Mouse (Mus musculus): ENCODE results near the gene Cdon.

The Cdon gene

DNA sequence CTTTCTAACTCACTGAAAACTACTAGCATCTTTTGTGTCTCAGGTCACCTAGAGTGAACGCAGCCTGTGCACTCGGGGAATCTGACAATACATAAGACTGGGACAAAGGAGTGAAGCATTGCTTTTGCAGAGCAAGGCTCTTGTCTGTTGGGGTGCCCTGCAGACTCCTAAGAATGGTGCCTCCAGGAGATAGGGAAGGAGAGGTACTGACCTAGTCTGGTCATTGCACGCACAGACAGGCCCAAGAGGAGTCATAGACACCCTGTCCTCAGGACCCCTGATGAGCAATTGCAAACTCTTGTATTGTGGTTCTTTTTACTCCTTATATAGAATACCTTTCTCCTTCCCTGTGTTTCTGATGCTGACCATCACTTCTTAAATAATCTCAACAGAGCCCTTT is 13.4 kb downstream of the Cdon start:
- in situ Hi-C loops (cut with MboI, MseI), result no loop called here

DNA sequence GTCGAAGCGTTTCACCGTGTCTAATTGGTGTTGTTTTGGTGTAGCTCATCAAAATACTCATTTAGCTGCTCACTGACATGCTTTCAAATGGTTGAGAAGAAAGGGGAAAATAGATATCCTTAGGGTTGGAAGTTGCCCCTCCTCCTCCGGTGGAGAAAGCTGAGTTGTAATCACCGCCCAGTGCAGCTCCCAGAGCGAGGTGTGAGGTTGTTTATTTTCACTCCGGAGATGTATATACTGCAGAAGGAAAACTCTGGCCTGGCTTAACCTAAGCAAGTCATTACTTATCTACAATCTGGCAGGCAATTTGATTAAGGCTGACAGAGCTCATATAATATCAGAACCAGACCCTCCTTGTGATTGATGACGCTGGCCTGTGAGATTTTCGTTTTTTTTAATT is 14.6 kb downstream of the Cdon start:
- in situ Hi-C loops (cut with MboI, MseI), result no loop called here

GRCm38 (mm10) chr9:35438286-35439061 is 17.5 kb downstream of the Cdon start:
- in situ Hi-C loops (cut with MboI, MseI), result no loop called here

DNA sequence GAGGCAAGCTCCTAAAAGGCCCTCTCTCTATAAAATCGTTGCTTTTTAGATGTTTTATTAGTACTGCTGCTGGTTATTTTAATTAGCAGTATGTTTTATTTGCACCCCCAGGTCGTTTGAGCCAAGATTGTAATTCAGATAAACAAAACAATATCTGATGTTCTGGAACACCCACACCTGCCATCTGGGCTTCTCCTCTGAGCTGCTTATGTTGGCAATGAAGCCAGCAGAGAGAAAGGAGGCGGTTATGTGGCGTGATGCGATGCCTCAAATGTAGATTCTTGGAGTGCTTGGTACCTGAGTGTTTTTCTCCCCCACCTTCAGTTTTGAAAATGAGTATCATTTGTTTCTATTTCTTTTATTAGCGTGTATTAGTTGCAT is 18.1 kb downstream of the Cdon start:
- in situ Hi-C loops (cut with MboI, MseI), result no loop called here

DNA sequence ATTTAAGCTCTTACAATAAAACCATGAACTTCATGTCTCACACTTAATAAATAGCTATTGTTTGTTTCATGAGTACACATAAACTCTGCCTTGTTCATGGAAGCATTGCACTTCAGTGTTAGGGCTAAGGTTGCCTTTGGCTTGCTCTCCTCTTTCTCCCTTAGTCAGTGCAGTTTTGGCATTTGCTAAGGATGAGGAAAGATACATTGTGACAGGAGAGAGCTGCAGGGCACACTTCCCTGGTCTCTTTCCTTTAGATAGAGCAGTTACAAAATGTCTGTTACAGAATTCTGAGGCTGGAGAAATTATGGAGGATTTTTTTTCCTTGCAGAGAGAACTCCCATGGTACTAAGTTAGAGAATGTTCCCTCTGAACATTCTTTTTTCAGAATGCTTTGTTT is 18.8 kb downstream of the Cdon start:
- in situ Hi-C loops (cut with MboI, MseI), result no loop called here

- in situ Hi-C loops (cut with MboI, MseI), result no loop called here
Measured at GRCm38 (mm10) chr9:35442476-35442875, 21.5 kb downstream of the Cdon start.

GRCm38 (mm10) chr9:35443618-35444511 is 22.9 kb downstream of the Cdon start:
- in situ Hi-C loops (cut with MboI, MseI), result no loop called here

GRCm38 (mm10) chr9:35444512-35444886 is 23.6 kb downstream of the Cdon start:
- in situ Hi-C loops (cut with MboI, MseI), result no loop called here

DNA sequence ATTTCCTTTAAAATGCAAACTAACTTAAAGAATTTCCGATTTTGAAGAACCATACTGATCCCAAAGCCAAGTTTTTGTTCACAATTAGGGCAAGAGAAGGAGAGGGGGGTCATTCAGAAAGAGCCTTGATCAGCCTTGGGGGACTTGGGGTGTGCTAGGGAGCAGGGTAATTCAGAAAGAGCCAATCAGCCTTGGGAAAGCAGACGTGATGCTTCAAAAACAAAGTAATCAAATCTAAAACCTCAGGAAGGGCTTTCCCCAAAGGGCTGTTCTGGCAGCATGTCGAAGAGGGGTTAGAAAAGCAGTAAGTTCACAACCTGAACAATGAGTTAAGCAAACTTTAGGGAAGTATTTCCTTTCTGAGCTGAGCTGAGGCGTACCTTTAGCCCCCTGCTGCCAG is 26.0 kb downstream of the Cdon start:
- in situ Hi-C loops (cut with MboI, MseI), result no loop called here

DNA sequence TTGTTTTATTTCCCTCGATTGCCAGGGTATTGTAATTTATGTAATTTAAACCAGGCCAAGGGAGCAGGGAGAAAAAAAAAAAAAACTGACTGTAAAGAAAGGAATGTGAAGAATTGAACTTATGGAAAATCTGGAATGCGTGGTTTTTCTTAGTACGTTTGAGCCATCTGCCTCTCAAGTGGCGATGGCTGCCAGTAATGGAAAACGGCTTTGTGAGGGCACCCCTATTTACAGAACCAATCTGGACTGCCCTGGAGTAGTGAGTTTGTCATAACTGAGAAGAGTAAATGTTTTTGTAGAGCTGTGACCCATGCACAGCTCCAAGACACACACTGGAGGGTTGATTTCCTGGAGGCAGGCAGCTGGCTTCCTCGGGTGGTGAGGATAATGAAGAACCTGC is 32.4 kb downstream of the Cdon start:
- in situ Hi-C loops (cut with MboI, MseI), result no loop called here

- in situ Hi-C loops (cut with MboI, MseI), result no loop called here
Measured at GRCm38 (mm10) chr9:35459594-35459993, 38.7 kb downstream of the Cdon start.

GRCm38 (mm10) chr9:35467264-35467817 is 46.4 kb downstream of the Cdon start:
- in situ Hi-C loops (cut with MboI, MseI), result loop anchor here in 1 of 2 experiments (5.0 kb wide), 1 partner anchor 40 kb away; no protein-coding TSS in a partner anchor

DNA sequence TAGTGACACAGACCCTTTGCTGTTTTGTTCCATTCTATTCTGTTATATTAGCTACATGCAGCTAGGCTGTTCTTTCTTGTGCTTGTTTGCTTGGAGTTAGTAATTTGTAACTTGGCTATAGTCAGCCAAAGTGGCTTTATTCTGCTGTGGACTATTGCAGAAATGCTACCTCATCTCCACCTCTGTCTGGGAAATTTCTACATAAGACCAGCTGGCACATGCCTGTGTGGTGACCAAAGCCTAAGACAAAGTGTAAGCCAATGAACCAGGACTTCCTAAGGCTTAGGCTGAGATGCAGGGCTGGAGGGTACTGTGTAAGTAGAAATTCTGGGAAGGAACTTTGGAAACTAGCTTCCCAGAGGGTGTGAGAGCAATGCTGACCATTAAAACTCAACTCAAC is 48.0 kb downstream of the Cdon start:
- in situ Hi-C loops (cut with MboI, MseI), result loop anchor here in 1 of 2 experiments (5.0 kb wide), 1 partner anchor 42 kb away; no protein-coding TSS in a partner anchor

- in situ Hi-C loops (cut with MboI, MseI), result no loop called here
Measured at GRCm38 (mm10) chr9:35474104-35474724, 53.3 kb downstream of the Cdon start.

GRCm38 (mm10) chr9:35475394-35475793 is 54.5 kb downstream of the Cdon start:
- in situ Hi-C loops (cut with MboI, MseI), result no loop called here

DNA sequence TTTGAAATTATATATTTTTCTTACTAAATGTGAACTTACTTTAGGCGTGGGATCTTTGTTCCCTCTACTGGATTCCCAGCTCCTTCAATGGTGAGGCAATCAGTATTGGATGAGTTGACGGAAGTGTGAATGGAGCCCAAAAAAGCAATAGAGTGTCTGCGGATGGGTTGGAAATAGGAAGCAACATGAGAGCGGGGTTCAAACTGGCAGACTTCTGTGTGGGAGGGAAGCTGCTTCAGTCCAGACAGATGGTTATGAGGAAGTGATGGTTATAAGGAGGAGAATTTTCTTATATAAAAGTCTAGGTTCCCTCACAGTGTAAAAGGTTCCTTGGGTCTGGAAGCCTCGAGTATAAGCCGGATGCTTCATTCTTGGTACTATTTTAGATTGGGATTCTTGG is 58.5 kb downstream of the Cdon start:
- in situ Hi-C loops (cut with MboI, MseI), result no loop called here

DNA sequence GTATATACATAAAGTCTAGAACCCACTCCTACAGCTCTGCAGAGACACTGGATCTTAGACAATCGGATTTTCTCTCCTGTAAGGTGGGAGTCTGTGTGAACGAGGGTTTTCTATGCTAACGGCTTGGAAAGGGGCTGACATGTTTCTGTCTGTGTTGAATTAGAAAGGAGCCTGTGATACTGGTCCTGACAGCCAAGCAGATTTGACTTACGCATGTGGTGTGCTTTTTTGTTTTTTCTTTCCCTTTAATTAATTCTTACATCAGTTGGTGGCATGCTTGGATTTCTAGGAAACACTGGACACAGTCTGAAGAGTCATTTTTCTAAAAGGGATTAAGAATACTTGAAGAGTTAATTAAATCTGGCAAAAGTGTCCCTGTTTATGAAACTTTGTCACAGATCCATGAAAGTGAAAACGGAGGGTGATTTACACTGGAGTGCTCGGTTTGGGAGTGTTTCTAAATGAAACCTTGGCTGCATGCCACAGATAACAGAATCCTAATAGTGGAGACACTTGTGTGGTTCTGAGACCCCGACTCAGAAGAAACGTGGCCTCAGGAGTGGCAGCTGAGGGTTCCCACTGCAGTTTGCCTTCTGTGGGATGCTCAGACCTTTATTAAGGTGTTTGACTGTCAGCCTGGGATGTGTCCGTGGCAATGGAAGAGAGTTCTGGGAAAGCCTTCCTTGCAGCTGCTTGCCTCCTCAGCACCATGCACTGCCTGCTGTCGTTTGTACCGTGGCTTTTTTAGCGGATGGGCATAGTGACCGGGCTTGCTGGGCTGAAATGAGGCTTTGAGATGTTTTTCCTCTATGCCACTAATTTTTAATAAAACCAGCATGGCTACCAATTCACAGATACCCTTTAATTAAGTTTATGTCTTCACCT is 61.3 kb downstream of the Cdon start:
- in situ Hi-C loops (cut with MboI, MseI), result no loop called here

DNA sequence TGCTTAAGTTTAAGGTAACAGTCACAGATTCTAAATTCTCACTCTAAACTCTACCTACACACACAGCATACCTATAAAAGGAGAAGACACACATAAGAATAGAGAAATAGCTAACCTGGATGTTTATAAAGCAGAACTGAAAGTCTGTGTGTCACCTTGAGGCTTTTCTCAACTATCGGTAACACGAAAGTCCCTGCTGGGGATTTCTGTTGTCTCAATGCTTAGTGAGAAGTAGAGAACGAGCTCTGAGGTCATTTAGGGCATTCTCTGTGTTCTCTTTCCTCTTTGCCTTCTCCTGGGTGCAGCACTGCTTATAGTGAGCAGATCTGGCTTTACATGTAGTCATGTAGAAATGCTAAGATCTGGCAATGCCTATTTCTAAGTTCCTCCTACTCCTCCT is 63.0 kb downstream of the Cdon start:
- in situ Hi-C loops (cut with MboI, MseI), result no loop called here

GRCm38 (mm10) chr9:35486616-35487015 is 65.7 kb downstream of the Cdon start:
- in situ Hi-C loops (cut with MboI, MseI), result no loop called here

DNA sequence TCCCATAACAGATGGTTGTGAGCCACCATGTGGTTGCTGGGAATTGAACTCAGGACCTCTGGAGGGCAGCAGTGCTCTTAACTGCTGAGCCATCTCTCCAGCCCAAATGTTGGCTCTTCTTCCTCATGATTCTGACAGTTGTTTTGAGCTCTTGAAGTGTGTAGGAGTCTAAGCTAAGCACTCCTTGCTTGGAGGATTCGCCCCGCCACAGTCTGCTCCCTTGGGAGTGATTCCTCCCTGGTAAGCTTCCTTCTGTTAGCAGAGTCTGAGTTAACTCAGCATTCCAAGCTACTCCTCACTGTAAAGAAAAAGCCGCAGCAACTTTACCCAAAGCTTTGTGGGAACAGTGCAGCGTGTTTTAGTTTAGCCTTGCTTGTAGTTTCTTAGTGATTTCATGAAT is 67.6 kb downstream of the Cdon start:
- in situ Hi-C loops (cut with MboI, MseI), result no loop called here

Measured in T-helper 17 cell (primary cell).